Mouse (Mus musculus): ENCODE measurements around the gene Kif1a. TPM values are rescaled to one million over a fixed set of nuclear protein-coding genes. Genes with fewer than 3 reads are reported as not detected.

The Kif1a gene
- polyA plus RNA-seq, 1 experiment from 2014 or later: 19.9 TPM

- no peak overlapping the region for H3K27ac ChIP-seq (replicated peaks; ENCODE audit: low read depth, low read length)
- H3K4me2 ChIP-seq (ENCODE audit: low read depth, low read length): no peak overlapping the region
- H3K4me3 ChIP-seq (ENCODE audit: low read depth, low read length): no peak overlapping the region
- no peak for ATAC-seq (replicated peaks; ENCODE audit: insufficient number of reproducible peaks, low FRiP score, low TSS enrichment, low read depth)
- 72% methylated on average over 10 of the region's 10 CpGs for WGBS
- no peaks in the 10 kb centered on the region for H3K36me3 ChIP-seq (replicated peaks; ENCODE audit: control insufficient read depth, insufficient read depth, low read depth, low read length)
- no peaks in the 10 kb centered on the region for H3K27me3 ChIP-seq (ENCODE audit: control insufficient read depth, insufficient read depth, low read length)
- no peak for DNase-seq (ENCODE audit: low spot score)
- H3K4me1 ChIP-seq (ENCODE audit: control insufficient read depth, insufficient read depth, low read length): no peaks in the 10 kb centered on the region
- H3K9me3 ChIP-seq (replicated peaks; ENCODE audit: control insufficient read depth, low read length): no peaks in the 10 kb centered on the region
- no peak overlapping the region for H3K9ac ChIP-seq (replicated peaks; ENCODE audit: low read length)
Observed at GRCm38 (mm10) chr1:93130242-93130983, 28.7 kb upstream of the Kif1a start.

GRCm38 (mm10) chr1:93128710-93129349 is 27.1 kb upstream of the Kif1a start:
- Histone ChIP-seq H3K27ac (replicated peaks; ENCODE audit: low read depth, low read length) (no peak overlapping the region), H3K4me1 (ENCODE audit: control insufficient read depth, insufficient read depth, low read length) (no peaks in the 10 kb centered on the region), H3K9ac (replicated peaks; ENCODE audit: low read length) (no peak overlapping the region), H3K36me3 (replicated peaks; ENCODE audit: control insufficient read depth, insufficient read depth, low read depth, low read length) (no peaks in the 10 kb centered on the region), H3K4me3 (ENCODE audit: low read depth, low read length) (no peak overlapping the region), H3K4me2 (ENCODE audit: low read depth, low read length) (no peak overlapping the region), H3K9me3 (replicated peaks; ENCODE audit: control insufficient read depth, low read length) (no peaks in the 10 kb centered on the region), H3K27me3 (ENCODE audit: control insufficient read depth, insufficient read depth, low read length) (no peaks in the 10 kb centered on the region)
- WGBS: 18% methylated on average over 6 of the region's 6 CpGs
- ATAC-seq (replicated peaks; ENCODE audit: insufficient number of reproducible peaks, low FRiP score, low TSS enrichment, low read depth): peak; percentile 59; the same call in 1 of the 2 replicates
- DNase-seq (ENCODE audit: low spot score): peak; percentile 71

- Histone ChIP-seq H3K4me2 (ENCODE audit: low read depth, low read length) (no peak overlapping the region), H3K9me3 (replicated peaks; ENCODE audit: control insufficient read depth, low read length) (no peaks in the 10 kb centered on the region), H3K9ac (replicated peaks; ENCODE audit: low read length) (no peak overlapping the region), H3K27me3 (ENCODE audit: control insufficient read depth, insufficient read depth, low read length) (no peaks in the 10 kb centered on the region), H3K4me1 (ENCODE audit: control insufficient read depth, insufficient read depth, low read length) (no peaks in the 10 kb centered on the region), H3K4me3 (ENCODE audit: low read depth, low read length) (no peak overlapping the region), H3K27ac (replicated peaks; ENCODE audit: low read depth, low read length) (no peak overlapping the region), H3K36me3 (replicated peaks; ENCODE audit: control insufficient read depth, insufficient read depth, low read depth, low read length) (no peaks in the 10 kb centered on the region)
- no peak for DNase-seq (ENCODE audit: low spot score)
- 76% methylated on average over 8 of the region's 8 CpGs for WGBS
- ATAC-seq (replicated peaks; ENCODE audit: insufficient number of reproducible peaks, low FRiP score, low TSS enrichment, low read depth): no peak
Observed at GRCm38 (mm10) chr1:93128209-93128608, 26.5 kb upstream of the Kif1a start.

- Histone ChIP-seq H3K4me3 (ENCODE audit: low read depth, low read length) (no peak overlapping the region), H3K4me1 (ENCODE audit: control insufficient read depth, insufficient read depth, low read length) (no peaks in the 10 kb centered on the region), H3K27me3 (ENCODE audit: control insufficient read depth, insufficient read depth, low read length) (no peaks in the 10 kb centered on the region), H3K27ac (replicated peaks; ENCODE audit: low read depth, low read length) (no peak overlapping the region), H3K9me3 (replicated peaks; ENCODE audit: control insufficient read depth, low read length) (no peaks in the 10 kb centered on the region), H3K9ac (replicated peaks; ENCODE audit: low read length) (no peak overlapping the region), H3K36me3 (replicated peaks; ENCODE audit: control insufficient read depth, insufficient read depth, low read depth, low read length) (no peaks in the 10 kb centered on the region), H3K4me2 (ENCODE audit: low read depth, low read length) (no peak overlapping the region)
- WGBS: 64% methylated on average over 5 of the region's 5 CpGs
- ATAC-seq (replicated peaks; ENCODE audit: insufficient number of reproducible peaks, low FRiP score, low TSS enrichment, low read depth) (no peak), DNase-seq (ENCODE audit: low spot score) (no peak)
Observed at GRCm38 (mm10) chr1:93125256-93125655, 23.5 kb upstream of the Kif1a start.

- Histone ChIP-seq H3K27ac (replicated peaks; ENCODE audit: low read depth, low read length) (no peak overlapping the region), H3K36me3 (replicated peaks; ENCODE audit: control insufficient read depth, insufficient read depth, low read depth, low read length) (no peaks in the 10 kb centered on the region), H3K4me3 (ENCODE audit: low read depth, low read length) (no peak overlapping the region), H3K27me3 (ENCODE audit: control insufficient read depth, insufficient read depth, low read length) (no peaks in the 10 kb centered on the region), H3K4me1 (ENCODE audit: control insufficient read depth, insufficient read depth, low read length) (no peaks in the 10 kb centered on the region), H3K9ac (replicated peaks; ENCODE audit: low read length) (no peak overlapping the region), H3K4me2 (ENCODE audit: low read depth, low read length) (no peak overlapping the region), H3K9me3 (replicated peaks; ENCODE audit: control insufficient read depth, low read length) (no peaks in the 10 kb centered on the region)
- ATAC-seq (replicated peaks; ENCODE audit: insufficient number of reproducible peaks, low FRiP score, low TSS enrichment, low read depth): no peak
- WGBS: 73% methylated on average over 8 of the region's 8 CpGs
- DNase-seq (ENCODE audit: low spot score): no peak
Observed at GRCm38 (mm10) chr1:93124066-93124465, 22.3 kb upstream of the Kif1a start.

- no peak for DNase-seq (ENCODE audit: low spot score)
- WGBS: 72% methylated on average over 11 of the region's 11 CpGs
- ATAC-seq (replicated peaks; ENCODE audit: insufficient number of reproducible peaks, low FRiP score, low TSS enrichment, low read depth): no peak
Observed at GRCm38 (mm10) chr1:93123179-93123854, 21.6 kb upstream of the Kif1a start.

GRCm38 (mm10) chr1:93118816-93119215 is 17.1 kb upstream of the Kif1a start:
- no peak overlapping the region for H3K27ac ChIP-seq (replicated peaks; ENCODE audit: low read depth, low read length)
- ATAC-seq (replicated peaks; ENCODE audit: insufficient number of reproducible peaks, low FRiP score, low TSS enrichment, low read depth): no peak
- no peak for DNase-seq (ENCODE audit: low spot score)
- H3K4me3 ChIP-seq (ENCODE audit: low read depth, low read length): no peak overlapping the region
- no peaks in the 10 kb centered on the region for H3K27me3 ChIP-seq (ENCODE audit: control insufficient read depth, insufficient read depth, low read length)
- no peaks in the 10 kb centered on the region for H3K9me3 ChIP-seq (replicated peaks; ENCODE audit: control insufficient read depth, low read length)
- no peak overlapping the region for H3K9ac ChIP-seq (replicated peaks; ENCODE audit: low read length)
- H3K36me3 ChIP-seq (replicated peaks; ENCODE audit: control insufficient read depth, insufficient read depth, low read depth, low read length): no peaks in the 10 kb centered on the region
- WGBS: 21% methylated on average over 4 of the region's 4 CpGs
- H3K4me2 ChIP-seq (ENCODE audit: low read depth, low read length): no peak overlapping the region
- no peaks in the 10 kb centered on the region for H3K4me1 ChIP-seq (ENCODE audit: control insufficient read depth, insufficient read depth, low read length)

More at GRCm38 (mm10) chr1:93123179-93123854, 21.6 kb upstream of the Kif1a start:
- H3K27me3 ChIP-seq (ENCODE audit: control insufficient read depth, insufficient read depth, low read length): no peaks in the 10 kb centered on the region
- H3K9ac ChIP-seq (replicated peaks; ENCODE audit: low read length): no peak overlapping the region
- H3K36me3 ChIP-seq (replicated peaks; ENCODE audit: control insufficient read depth, insufficient read depth, low read depth, low read length): no peaks in the 10 kb centered on the region
- no peak overlapping the region for H3K4me2 ChIP-seq (ENCODE audit: low read depth, low read length)
- H3K4me1 ChIP-seq (ENCODE audit: control insufficient read depth, insufficient read depth, low read length): no peaks in the 10 kb centered on the region
- H3K27ac ChIP-seq (replicated peaks; ENCODE audit: low read depth, low read length): no peak overlapping the region
- no peaks in the 10 kb centered on the region for H3K9me3 ChIP-seq (replicated peaks; ENCODE audit: control insufficient read depth, low read length)
- no peak overlapping the region for H3K4me3 ChIP-seq (ENCODE audit: low read depth, low read length)

- no peaks in the 10 kb centered on the region for H3K4me1 ChIP-seq (ENCODE audit: control insufficient read depth, insufficient read depth, low read length)
- peak; percentile 61; the same call in 1 of the 2 replicates for ATAC-seq (replicated peaks; ENCODE audit: insufficient number of reproducible peaks, low FRiP score, low TSS enrichment, low read depth)
- peak overlapping the region; percentile 28 for H3K4me3 ChIP-seq (ENCODE audit: low read depth, low read length)
- 16% methylated on average over 13 of the region's 13 CpGs for WGBS
- no peaks in the 10 kb centered on the region for H3K27me3 ChIP-seq (ENCODE audit: control insufficient read depth, insufficient read depth, low read length)
- DNase-seq (ENCODE audit: low spot score): peak; percentile 14
- no peaks in the 10 kb centered on the region for H3K36me3 ChIP-seq (replicated peaks; ENCODE audit: control insufficient read depth, insufficient read depth, low read depth, low read length)
- no peaks in the 10 kb centered on the region for H3K9me3 ChIP-seq (replicated peaks; ENCODE audit: control insufficient read depth, low read length)
- H3K4me2 ChIP-seq (ENCODE audit: low read depth, low read length): peak overlapping the region; percentile 54
- peak overlapping the region; percentile 45 for H3K9ac ChIP-seq (replicated peaks; ENCODE audit: low read length)
- no peak overlapping the region for H3K27ac ChIP-seq (replicated peaks; ENCODE audit: low read depth, low read length)
Observed at GRCm38 (mm10) chr1:93115471-93115870, 13.7 kb upstream of the Kif1a start.
